Mouse (Mus musculus) hindbrain, embryonic 16.5 days (tissue): ENCODE measurements at regions not wholly inside any gene's neighbourhood (a gene's known extent, or its start where the extent isn't known, plus 50 kb on each side); places are given as distances from the start of the nearest gene placed in this dataset.

Source experiments
- ATAC-seq: fragments of 200-750 bp; cut with Nextera tagmentation; 2 replicates; pipeline ENCODE4 v1.8.0; 2017; ENCODE audit warnings: moderate TSS enrichment, moderate library complexity
- H3K27ac ChIP-seq: fragments of 300-500 bp; sonication (generic); 2 replicates; pipeline ENCODE4 v1.5.1; 2014; ENCODE audit warnings: low read depth, mild to moderate bottlenecking, control low read depth, low read length, moderate library complexity
- H3K27me3 ChIP-seq: fragments of 300-500 bp; sonication (generic); replicated peaks from 2 replicates; pipeline ENCODE4 v1.6.1; 2014; ENCODE audit warnings: low read length; ENCODE audit not compliant: control insufficient read depth, insufficient read depth
- H3K36me3 ChIP-seq: fragments of 300-500 bp; sonication (generic); 2 replicates; pipeline ENCODE4 v1.6.1; 2014; ENCODE audit warnings: mild to moderate bottlenecking, low read length, moderate library complexity, mixed read lengths; ENCODE audit not compliant: control insufficient read depth, insufficient read depth
- H3K4me1 ChIP-seq: fragments of 300-500 bp; sonication (generic); 2 replicates; pipeline ENCODE4 v1.6.1; 2014; ENCODE audit warnings: low read depth, low read length; ENCODE audit not compliant: control insufficient read depth, insufficient read depth
- H3K4me2 ChIP-seq: fragments of 300-500 bp; sonication (generic); 2 replicates; pipeline ENCODE4 v1.6.1; 2014; ENCODE audit warnings: mild to moderate bottlenecking, low read length, control low read depth, moderate library complexity
- H3K4me3 ChIP-seq: fragments of 300-500 bp; sonication (generic); 2 replicates; pipeline ENCODE4 v1.5.1; 2014; ENCODE audit warnings: mild to moderate bottlenecking, low read length, control low read depth, moderate library complexity
- H3K9ac ChIP-seq: fragments of 300-500 bp; sonication (generic); 2 replicates; pipeline ENCODE4 v1.6.1; 2014; ENCODE audit warnings: low read depth, mild to moderate bottlenecking, control low read depth, low read length, moderate library complexity
- H3K9me3 ChIP-seq: fragments of 300-500 bp; sonication (generic); 2 replicates; pipeline ENCODE4 v1.6.1; 2014; ENCODE audit warnings: mild to moderate bottlenecking, low read length, moderate library complexity; ENCODE audit not compliant: control insufficient read depth
- WGBS: fragments of 180-500 bp; shearing (Covaris S2); extraction: QIAGEN DNeasy Blood & Tissue Kit; methylation state at CpG from one replicate; pipeline ENCODE4 v1.1.7; 2014; 5-methylcytosine and 5-hydroxymethylcytosine counted together

DNA sequence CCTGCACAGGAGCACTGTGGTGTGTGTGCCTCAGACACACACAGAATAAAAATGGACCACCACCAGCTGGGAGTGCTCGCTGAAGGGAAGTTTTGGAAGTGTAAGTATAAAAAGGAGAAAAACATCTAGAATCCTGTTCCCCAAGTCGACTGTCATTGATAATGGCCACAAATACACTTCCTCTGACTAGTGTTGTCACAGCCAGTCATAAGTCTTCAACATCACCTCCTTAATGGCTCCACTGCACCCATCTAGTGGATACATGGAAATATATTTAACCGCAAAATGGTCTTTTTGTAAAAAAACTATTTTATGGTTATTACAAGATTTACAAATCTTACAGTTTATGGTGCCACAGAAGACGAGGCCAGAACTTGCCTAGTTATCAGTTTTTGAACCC lies 73.7 kb upstream of the Slc34a2 start:
- H3K9me3 ChIP-seq, result no peaks in the 10 kb centered on the region
- H3K27ac ChIP-seq, result no peak overlapping the region
- H3K4me1 ChIP-seq, result no peaks in the 10 kb centered on the region
- no peaks in the 10 kb centered on the region for H3K27me3 ChIP-seq
- H3K36me3 ChIP-seq, result no peaks in the 10 kb centered on the region
- no peak overlapping the region for H3K4me3 ChIP-seq
- H3K4me2 ChIP-seq, result no peak overlapping the region
- WGBS, result 85% methylated on average over 4 of the region's 4 CpGs
- ATAC-seq, result no peak
- no peak overlapping the region for H3K9ac ChIP-seq

- no peak for ATAC-seq
- Histone ChIP-seq H3K9ac (no peak overlapping the region), H3K27ac (no peak overlapping the region), H3K27me3 (no peaks in the 10 kb centered on the region), H3K9me3 (no peaks in the 10 kb centered on the region), H3K4me1 (no peaks in the 10 kb centered on the region), H3K36me3 (no peaks in the 10 kb centered on the region), H3K4me2 (no peak overlapping the region), H3K4me3 (no peak overlapping the region)
- WGBS, result 57% methylated on average over 5 of the region's 5 CpGs
Measured at GRCm38 (mm10) chr5:52971811-52972210, 66.1 kb upstream of the Slc34a2 start.

DNA sequence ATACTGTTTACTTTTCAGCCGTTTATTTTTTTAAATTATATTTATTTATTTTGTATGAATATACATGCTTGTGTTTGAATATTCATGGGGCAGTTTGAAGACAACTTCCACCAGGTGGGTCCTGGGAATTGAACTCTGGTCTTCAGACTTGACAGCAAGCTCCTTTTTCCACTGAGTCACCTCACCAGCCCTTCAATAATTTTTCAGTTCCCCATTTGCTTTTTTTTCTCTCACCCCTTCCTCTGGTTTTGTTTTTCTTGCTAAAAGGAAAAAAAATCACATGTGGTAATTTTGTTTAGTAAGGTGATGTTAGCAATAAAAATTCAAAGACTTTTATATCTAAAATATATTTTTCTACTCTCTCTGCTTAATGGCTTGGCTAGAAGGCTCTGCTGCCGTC lies 64.9 kb upstream of the Slc34a2 start:
- Histone ChIP-seq H3K27ac (no peak overlapping the region), H3K36me3 (no peaks in the 10 kb centered on the region), H3K4me3 (no peak overlapping the region), H3K27me3 (no peaks in the 10 kb centered on the region), H3K9me3 (no peaks in the 10 kb centered on the region), H3K4me2 (no peak overlapping the region), H3K4me1 (no peaks in the 10 kb centered on the region), H3K9ac (no peak overlapping the region)
- no peak for ATAC-seq
- 68% methylated on average over 2 of the region's 2 CpGs for WGBS

DNA sequence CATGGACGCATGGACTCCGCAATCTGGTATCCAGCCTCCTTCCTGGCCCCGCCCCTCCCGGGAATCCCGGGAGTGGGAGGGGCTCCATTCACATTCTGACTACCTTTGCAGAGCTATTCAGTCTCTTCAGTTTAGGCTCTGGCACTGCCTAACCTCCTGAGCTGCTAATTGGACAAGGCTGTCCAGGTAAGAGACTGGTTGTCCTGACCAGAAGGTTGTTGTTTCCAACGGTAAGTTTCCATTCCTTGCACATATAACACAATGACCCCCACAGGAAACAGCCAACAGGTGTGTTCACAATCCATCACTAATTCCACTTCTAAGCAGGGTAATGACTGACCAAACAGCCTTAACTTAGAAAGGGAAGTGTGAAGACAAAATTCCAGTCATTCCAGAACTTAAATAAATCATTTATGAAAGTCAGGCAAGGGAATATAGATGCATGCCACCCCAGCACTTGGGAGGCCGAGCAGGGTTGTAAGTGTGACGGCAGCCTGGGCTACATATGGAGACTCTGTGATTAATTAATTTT lies 62.3 kb upstream of the Slc34a2 start:
- Histone ChIP-seq H3K4me1 (no peaks in the 10 kb centered on the region), H3K9ac (no peak overlapping the region), H3K27ac (no peak overlapping the region), H3K27me3 (no peaks in the 10 kb centered on the region), H3K36me3 (no peaks in the 10 kb centered on the region), H3K9me3 (no peaks in the 10 kb centered on the region), H3K4me3 (no peak overlapping the region), H3K4me2 (no peak overlapping the region)
- no peak for ATAC-seq
- WGBS, result 67% methylated on average over 8 of the region's 8 CpGs

- Histone ChIP-seq H3K27ac (no peak overlapping the region), H3K36me3 (no peaks in the 10 kb centered on the region), H3K9me3 (no peaks in the 10 kb centered on the region), H3K4me2 (no peak overlapping the region), H3K4me1 (no peaks in the 10 kb centered on the region), H3K27me3 (no peaks in the 10 kb centered on the region), H3K4me3 (no peak overlapping the region), H3K9ac (no peak overlapping the region)
- WGBS, result 83% methylated on average over 9 of the region's 9 CpGs
- ATAC-seq, result no peak
Measured at GRCm38 (mm10) chr5:52977826-52978687, 59.8 kb upstream of the Slc34a2 start.

- WGBS, result 69% methylated on average over 1 of the region's 1 CpGs
- no peak for ATAC-seq
Measured at GRCm38 (mm10) chr5:52979458-52979857, 58.4 kb upstream of the Slc34a2 start.

GRCm38 (mm10) chr5:52982056-52982455 lies 55.8 kb upstream of the Slc34a2 start:
- 89% methylated on average over 4 of the region's 4 CpGs for WGBS
- H3K4me3 ChIP-seq, result no peak overlapping the region
- no peak overlapping the region for H3K4me2 ChIP-seq
- H3K36me3 ChIP-seq, result no peaks in the 10 kb centered on the region
- no peak for ATAC-seq
- no peak overlapping the region for H3K27ac ChIP-seq
- H3K9me3 ChIP-seq, result no peaks in the 10 kb centered on the region
- H3K4me1 ChIP-seq, result no peaks in the 10 kb centered on the region
- H3K9ac ChIP-seq, result no peak overlapping the region
- no peaks in the 10 kb centered on the region for H3K27me3 ChIP-seq

More at GRCm38 (mm10) chr5:52979458-52979857, 58.4 kb upstream of the Slc34a2 start:
- H3K9ac ChIP-seq, result no peak overlapping the region
- H3K4me1 ChIP-seq, result no peaks in the 10 kb centered on the region
- no peak overlapping the region for H3K4me2 ChIP-seq
- no peak overlapping the region for H3K27ac ChIP-seq
- H3K27me3 ChIP-seq, result no peaks in the 10 kb centered on the region
- H3K4me3 ChIP-seq, result no peak overlapping the region
- H3K9me3 ChIP-seq, result no peaks in the 10 kb centered on the region
- H3K36me3 ChIP-seq, result no peaks in the 10 kb centered on the region

GRCm38 (mm10) chr5:52982741-52983140 lies 55.1 kb upstream of the Slc34a2 start:
- H3K4me3 ChIP-seq, result no peak overlapping the region
- no peak overlapping the region for H3K4me2 ChIP-seq
- no peak for ATAC-seq
- H3K27ac ChIP-seq, result no peak overlapping the region
- no peaks in the 10 kb centered on the region for H3K4me1 ChIP-seq
- no peaks in the 10 kb centered on the region for H3K36me3 ChIP-seq
- 87% methylated on average over 4 of the region's 4 CpGs for WGBS
- H3K27me3 ChIP-seq, result no peaks in the 10 kb centered on the region
- H3K9me3 ChIP-seq, result no peaks in the 10 kb centered on the region
- H3K9ac ChIP-seq, result no peak overlapping the region
